Mouse (Mus musculus) heart, postnatal 10 days (tissue): Measurements from ENCODE around the gene Ppp6r3. TPM values are rescaled to one million over a fixed set of nuclear protein-coding genes. Genes with fewer than 3 reads are reported as not detected.

Experiments
- DNase-seq, 2 experiments: peaks; one replicate each; pipeline ENCODE4 v3.0.0; 2021
- intact Hi-C: fragments of 180-260 bp; cut with DNase I; formaldehyde crosslinking; loops from one replicate; pipeline ENCODE4 v1.15.1; 2025
- total RNA-seq, 2 experiments: library from RNA; stranded (reverse); gene quantifications; 2 replicates each; pipeline ENCODE4 v1.2.3; 2021

Gene Ppp6r3
- total RNA-seq, 2 experiments from 2014 or later, result 98.3 to 102 TPM

DNA sequence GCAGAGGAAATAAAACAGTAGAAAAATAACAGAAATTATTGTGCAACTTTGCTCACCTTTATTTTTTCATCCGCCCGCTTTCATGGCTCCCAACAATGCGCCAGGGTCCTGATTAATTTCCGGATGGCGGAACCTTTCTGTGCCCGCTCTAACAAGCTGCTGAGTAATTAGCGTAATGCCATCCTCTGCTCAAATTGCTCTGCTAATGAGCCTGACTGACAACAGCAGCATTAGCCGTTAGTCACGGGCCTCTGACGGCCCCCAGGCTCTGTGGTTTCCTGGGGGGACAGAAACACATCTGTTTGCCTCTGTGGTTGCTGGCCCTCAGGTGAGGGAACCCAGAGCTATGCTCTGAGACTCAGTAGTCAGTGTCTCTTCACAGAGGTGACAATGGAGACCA is 134.5 kb downstream of the Ppp6r3 start:
- DNase-seq, result no peak
- intact Hi-C loops, result no loop called here

GRCm38 (mm10) chr19:3440667-3441066 is 134.9 kb downstream of the Ppp6r3 start:
- no peak for DNase-seq

DNA sequence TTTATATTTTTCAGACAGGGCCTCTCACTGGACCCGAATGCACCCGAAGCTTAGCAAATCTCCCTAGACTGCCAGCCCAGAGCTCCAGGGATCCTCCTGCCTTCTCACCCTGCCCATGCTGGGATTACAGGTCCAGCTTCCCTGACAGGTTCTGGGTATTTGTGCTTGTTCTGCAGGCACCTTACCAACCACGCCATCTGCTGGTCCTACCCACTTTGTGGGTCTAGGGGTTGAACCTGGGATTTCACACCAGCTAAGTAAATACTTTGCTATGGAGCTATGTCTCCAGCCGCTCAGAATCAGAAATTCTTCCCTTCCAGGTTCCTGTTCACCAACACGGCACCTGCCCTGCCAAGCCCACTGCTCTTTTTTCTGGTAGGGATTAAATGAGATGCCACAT is 137.6 kb downstream of the Ppp6r3 start:
- DNase-seq, result no peak
- intact Hi-C loops, result no loop called here

More at GRCm38 (mm10) chr19:3440667-3441066, 134.9 kb downstream of the Ppp6r3 start:
- intact Hi-C loops, result no loop called here

- intact Hi-C loops, result no loop called here
- DNase-seq, result peak in 1 of 2 experiments; percentile 57
These were observed 138.7 kb downstream of the Ppp6r3 start for GRCm38 (mm10) chr19:3436840-3437239.

DNA sequence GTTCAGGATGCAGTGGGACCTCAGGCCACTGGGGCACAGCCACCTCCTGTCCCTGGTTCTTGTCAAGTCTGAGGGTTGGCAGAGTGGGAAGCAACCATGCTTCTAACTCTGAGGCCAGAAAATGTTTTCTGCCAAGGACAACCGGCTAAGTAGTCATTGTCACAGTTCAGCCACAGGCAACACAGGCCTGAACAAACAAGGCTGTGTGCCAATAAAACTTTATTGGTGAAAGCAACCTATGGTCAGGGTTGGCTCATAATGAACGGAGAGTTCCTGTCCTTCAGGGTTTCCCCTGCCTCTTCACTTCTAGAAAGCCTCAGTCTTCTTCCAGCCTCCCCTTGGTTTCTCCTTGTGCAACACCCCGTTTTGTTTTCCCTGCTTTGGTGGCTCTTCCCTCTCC is 139.7 kb downstream of the Ppp6r3 start:
- intact Hi-C loops, result no loop called here

GRCm38 (mm10) chr19:3434641-3435040 is 140.9 kb downstream of the Ppp6r3 start:
- intact Hi-C loops, result no loop called here

More for the DNA sequence above, 139.7 kb downstream of the Ppp6r3 start:
- no peak for DNase-seq

GRCm38 (mm10) chr19:3434124-3434523 is 141.4 kb downstream of the Ppp6r3 start:
- intact Hi-C loops, result no loop called here
- no peak for DNase-seq

More at GRCm38 (mm10) chr19:3434641-3435040, 140.9 kb downstream of the Ppp6r3 start:
- DNase-seq, result no peak

DNA sequence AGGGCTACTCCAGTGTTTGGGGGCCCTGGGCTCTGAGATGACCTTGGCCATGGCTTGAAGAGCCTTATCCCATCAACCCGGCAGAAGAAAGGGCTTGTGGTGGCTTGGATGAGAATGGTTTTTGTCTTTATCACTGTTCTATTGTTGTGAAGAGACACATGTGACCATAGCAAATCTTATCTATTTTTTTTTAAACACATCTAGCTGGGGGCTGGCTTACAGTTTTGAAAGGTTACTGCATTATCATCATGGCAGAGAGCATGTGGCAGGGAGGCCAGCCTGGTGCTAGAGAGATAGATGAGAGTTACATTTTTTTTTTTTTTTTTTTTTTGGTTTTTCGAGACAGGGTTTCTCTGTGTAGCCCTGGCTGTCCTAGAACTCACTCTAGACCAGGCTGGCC is 143.6 kb downstream of the Ppp6r3 start:
- intact Hi-C loops, result no loop called here
- no peak for DNase-seq

DNA sequence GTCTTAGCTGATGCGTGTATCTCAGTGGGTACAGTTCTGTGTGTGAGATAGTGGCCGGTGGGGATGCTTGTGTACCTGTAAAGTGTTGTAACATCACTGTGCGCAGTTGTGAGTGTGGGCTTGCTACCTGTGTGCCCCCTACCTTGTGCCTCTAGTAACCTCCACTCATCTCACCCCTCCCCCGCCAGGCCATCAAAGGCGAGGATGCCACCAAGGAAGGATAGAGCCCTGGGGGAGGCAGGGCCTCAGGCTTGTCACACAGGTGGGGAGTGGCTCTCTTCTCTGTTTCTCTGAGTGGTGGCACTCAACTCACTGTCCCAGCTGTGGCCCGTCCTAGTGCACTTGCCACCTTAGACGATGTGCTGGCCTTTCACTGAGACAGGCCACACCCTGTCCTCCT is 144.5 kb downstream of the Ppp6r3 start:
- no peak for DNase-seq
- intact Hi-C loops, result no loop called here

GRCm38 (mm10) chr19:3429156-3429816 is 146.3 kb downstream of the Ppp6r3 start:
- intact Hi-C loops, result no loop called here
- DNase-seq, result peak; percentile 37 to 38

DNA sequence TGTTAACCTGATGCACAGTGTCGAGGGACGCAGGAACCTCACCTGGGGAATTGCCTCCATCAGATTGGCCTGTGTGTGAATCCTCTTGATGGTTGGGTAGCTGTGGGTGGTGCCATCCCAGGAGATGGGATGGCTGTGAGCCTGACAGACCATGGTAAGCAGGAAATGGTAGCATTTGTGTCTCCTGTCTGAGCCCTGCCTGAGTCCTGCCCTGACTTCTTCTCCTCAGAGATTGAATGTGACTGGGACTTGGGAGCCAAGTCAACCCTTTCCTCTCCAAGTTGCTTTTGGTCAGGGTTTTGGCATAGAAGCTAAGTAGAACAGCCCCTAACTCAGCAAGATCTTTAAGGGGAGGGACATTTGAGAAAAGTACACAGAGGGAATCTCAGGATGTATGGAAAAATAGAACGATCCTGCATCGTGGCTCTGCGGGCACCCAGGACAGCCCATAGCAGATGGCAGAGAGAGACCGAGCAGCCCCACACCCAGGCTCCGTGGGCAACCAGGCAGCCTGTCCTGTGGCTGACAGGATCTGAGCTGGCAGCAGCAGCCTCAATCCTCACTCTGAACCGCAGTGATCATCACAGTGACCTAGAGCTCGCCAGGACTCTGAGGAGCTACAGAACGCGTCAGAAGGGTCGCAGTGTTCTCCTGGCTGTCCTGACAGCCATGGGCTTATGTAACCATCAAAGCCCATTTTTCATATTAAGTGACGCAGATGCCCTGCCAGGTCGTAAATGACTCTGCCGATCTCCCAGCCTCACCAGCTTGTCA is 147.3 kb downstream of the Ppp6r3 start:
- no peak for DNase-seq
- intact Hi-C loops, result no loop called here

DNA sequence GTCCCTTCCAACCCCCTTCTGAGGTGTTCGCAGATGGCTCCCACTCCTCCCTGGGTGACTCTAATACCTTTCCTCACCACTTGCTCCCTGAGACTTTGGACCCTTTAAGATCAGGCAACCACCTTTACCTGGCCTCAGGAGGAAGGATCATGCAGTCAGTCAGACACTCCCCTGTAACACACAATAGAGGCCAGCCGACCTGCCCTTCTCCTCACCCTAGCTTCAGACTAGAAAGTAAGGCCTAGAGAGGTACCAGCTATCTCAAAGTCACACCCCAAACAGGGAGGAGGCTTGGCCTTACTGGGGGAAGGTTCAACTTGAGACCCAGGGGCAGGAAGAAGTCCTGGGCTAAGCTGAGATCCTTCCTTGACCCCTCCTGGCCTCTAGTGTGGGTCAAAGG is 151.3 kb downstream of the Ppp6r3 start:
- DNase-seq, result no peak
- intact Hi-C loops, result no loop called here

GRCm38 (mm10) chr19:3422981-3423380 is 152.6 kb downstream of the Ppp6r3 start:
- peak; percentile 16 to 22 for DNase-seq
- intact Hi-C loops, result no loop called here

- intact Hi-C loops, result no loop called here
- DNase-seq, result peak; percentile 10 to 13
These were observed 153.1 kb downstream of the Ppp6r3 start for GRCm38 (mm10) chr19:3422488-3422887.

DNA sequence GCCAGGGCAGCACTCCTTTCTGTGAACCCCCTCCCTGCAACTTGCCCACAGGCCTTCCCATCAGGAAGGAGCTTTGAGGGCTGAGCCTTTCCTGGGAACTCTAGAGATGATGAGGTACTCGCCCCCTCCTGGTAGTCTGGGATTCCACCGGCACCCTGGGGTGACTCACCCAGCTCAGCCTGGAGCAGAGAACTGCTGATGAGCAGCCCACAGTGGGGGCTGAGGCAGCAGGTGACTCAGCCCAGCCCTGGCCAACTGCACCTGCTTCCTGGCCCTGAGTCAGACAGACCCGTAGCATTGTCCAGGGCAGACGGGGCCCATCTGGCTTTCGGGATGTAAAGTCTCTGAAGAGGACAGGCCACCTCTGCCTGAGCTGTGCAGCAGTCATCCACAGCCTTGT is 156.3 kb downstream of the Ppp6r3 start:
- DNase-seq, result peak in 1 of 2 experiments; percentile 13
- intact Hi-C loops, result no loop called here

GRCm38 (mm10) chr19:3414268-3414733 is 161.2 kb downstream of the Ppp6r3 start, which contains the start of gene Gal:
TSS of gene Gal (minus strand) at chr19:3414544.
- intact Hi-C loops, result no loop called here
- DNase-seq, result peak; percentile 24 to 45

DNA sequence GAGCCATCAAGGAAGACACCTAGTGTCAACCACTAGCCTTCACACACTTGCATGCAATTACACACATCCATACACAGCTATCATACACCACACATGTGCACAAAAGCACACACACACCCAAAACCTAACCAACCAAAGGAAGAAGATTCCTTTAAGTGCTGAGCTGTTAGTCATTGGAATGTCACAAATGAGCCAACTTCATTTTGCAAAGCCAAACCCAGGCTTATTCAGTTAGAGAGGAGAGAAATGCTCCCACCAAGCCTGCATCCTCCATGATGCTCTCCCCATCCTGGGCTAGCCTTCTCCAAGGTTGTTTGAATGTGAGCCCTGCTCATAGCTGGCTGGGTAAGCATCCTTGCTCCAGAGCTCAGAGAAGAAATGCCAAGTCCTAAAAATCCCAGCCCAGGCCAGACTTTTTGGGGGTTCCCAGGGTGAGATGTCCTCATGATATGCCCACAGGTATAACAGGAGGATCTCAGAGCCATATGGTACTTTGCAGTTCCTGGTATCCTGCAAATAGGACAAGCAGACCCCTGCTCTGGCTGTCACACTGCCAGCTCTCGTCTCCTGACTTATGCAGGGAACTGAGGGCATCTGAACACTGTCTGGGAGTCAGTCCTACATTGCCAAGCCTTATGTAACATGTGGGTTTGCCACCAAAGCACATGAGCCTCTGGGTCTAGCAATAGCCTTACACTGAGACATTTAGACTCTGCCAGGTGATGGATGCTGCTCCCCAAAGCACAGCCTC is 169.8 kb downstream of the Ppp6r3 start:
- DNase-seq, result no peak
- intact Hi-C loops, result no loop called here
